Mouse (Mus musculus) ES-Bruce4 (cell line): ENCODE measurements at regions not wholly inside any gene's neighbourhood (a gene's known extent, or its start where the extent isn't known, plus 50 kb on each side); places are given as distances from the start of the nearest gene placed in this dataset.

Source experiments
- H3K27ac ChIP-seq: 2 replicates; pipeline ENCODE4 v1.5.1; 2012; ENCODE audit warnings: low read length, inconsistent platforms; ENCODE audit not compliant: insufficient read depth
- H3K27me3 ChIP-seq: 2 replicates; pipeline ENCODE4 v1.6.1; 2012; ENCODE audit warnings: mild to moderate bottlenecking, low read length, inconsistent platforms; ENCODE audit not compliant: control insufficient read depth, poor library complexity, insufficient read depth, severe bottlenecking
- H3K36me3 ChIP-seq: 2 replicates; pipeline ENCODE4 v1.6.1; 2012; ENCODE audit warnings: inconsistent platforms, mild to moderate bottlenecking, low read length, moderate library complexity; ENCODE audit not compliant: control insufficient read depth, poor library complexity, insufficient read depth, severe bottlenecking
- H3K4me1 ChIP-seq: one replicate; pipeline ENCODE4 v1.8.1; 2011; ENCODE audit warnings: low read length; ENCODE audit not compliant: control insufficient read depth, insufficient read depth
- H3K4me3 ChIP-seq: 2 replicates; pipeline ENCODE4 v1.5.1; 2011; ENCODE audit warnings: low read depth, mild to moderate bottlenecking, low read length
- H3K9ac ChIP-seq: 2 replicates; pipeline ENCODE4 v1.6.1; 2012; ENCODE audit warnings: low read depth, mild to moderate bottlenecking, inconsistent platforms; ENCODE audit not compliant: poor library complexity, severe bottlenecking
- H3K9me3 ChIP-seq: replicated peaks from 2 replicates; pipeline ENCODE4 v1.6.1; 2012; ENCODE audit warnings: mild to moderate bottlenecking, low read length, inconsistent platforms; ENCODE audit not compliant: control insufficient read depth, poor library complexity, insufficient read depth, severe bottlenecking
- CTCF ChIP-seq: IDR thresholded peaks from one replicate; pipeline ENCODE4 v1.8.1; 2011; ENCODE audit warnings: low read depth, low read length
- EP300 ChIP-seq: IDR thresholded peaks from 2 replicates; pipeline ENCODE4 v1.6.1; 2011; ENCODE audit warnings: low read depth, low read length; ENCODE audit not compliant: insufficient read depth
- POLR2A ChIP-seq: IDR thresholded peaks from one replicate; pipeline ENCODE4 v1.8.1; 2011; ENCODE audit warnings: low read length; ENCODE audit not compliant: insufficient read depth

- H3K9me3 ChIP-seq = no peaks in the 10 kb centered on the region
- no peak overlapping the region for H3K27ac ChIP-seq
- H3K4me3 ChIP-seq = no peak overlapping the region
- no peaks in the 10 kb centered on the region for H3K4me1 ChIP-seq
- TF ChIP-seq POLR2A (no peak), EP300 (no peak), CTCF (no peak)
- no peak overlapping the region for H3K9ac ChIP-seq
- no peaks in the 10 kb centered on the region; the same call in 1 of the 2 replicates for H3K27me3 ChIP-seq
- no peaks in the 10 kb centered on the region for H3K36me3 ChIP-seq
These were observed 76.9 kb upstream of the Slc28a3 start for GRCm38 (mm10) chr13:58687609-58688008.

GRCm38 (mm10) chr13:58688249-58688648, 77.6 kb upstream of the Slc28a3 start:
- TF ChIP-seq CTCF (no peak), POLR2A (no peak), EP300 (no peak)
- no peaks in the 10 kb centered on the region; the same call in 1 of the 2 replicates for H3K27me3 ChIP-seq
- no peaks in the 10 kb centered on the region for H3K36me3 ChIP-seq
- no peak overlapping the region for H3K4me3 ChIP-seq
- no peak overlapping the region for H3K27ac ChIP-seq
- H3K9me3 ChIP-seq = no peaks in the 10 kb centered on the region
- H3K4me1 ChIP-seq = no peaks in the 10 kb centered on the region
- no peak overlapping the region for H3K9ac ChIP-seq

DNA sequence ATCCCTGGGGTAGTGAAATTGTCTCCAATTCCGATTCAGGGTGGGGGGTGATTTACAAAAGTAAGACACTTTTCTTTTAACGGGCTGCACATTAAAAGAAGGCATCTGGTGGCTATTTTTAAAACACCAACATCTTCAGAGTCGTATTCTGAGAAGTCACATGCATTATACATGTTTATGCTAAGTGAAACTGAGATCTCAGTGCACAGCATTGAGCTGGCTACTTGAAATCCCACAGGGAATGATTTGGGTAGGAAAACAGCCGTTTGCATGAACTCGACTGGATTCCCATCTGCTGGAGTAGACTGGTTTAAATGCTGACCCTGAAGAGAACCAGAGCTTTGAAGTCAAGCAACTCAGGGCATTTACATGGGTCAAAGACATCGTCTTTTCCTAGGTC, 84.0 kb upstream of the Slc28a3 start:
- Histone ChIP-seq H3K9me3 (no peaks in the 10 kb centered on the region), H3K4me3 (no peak overlapping the region), H3K4me1 (no peaks in the 10 kb centered on the region), H3K27me3 (no peaks in the 10 kb centered on the region; the same call in 1 of the 2 replicates), H3K9ac (no peak overlapping the region), H3K27ac (no peak overlapping the region), H3K36me3 (no peaks in the 10 kb centered on the region)
- TF ChIP-seq EP300 = no peak
- TF ChIP-seq POLR2A = no peak
- TF ChIP-seq CTCF = no peak

GRCm38 (mm10) chr13:58695964-58696363, 85.3 kb upstream of the Slc28a3 start:
- H3K4me3 ChIP-seq = no peak overlapping the region
- H3K9me3 ChIP-seq = no peaks in the 10 kb centered on the region
- TF ChIP-seq CTCF = no peak
- no peak for TF ChIP-seq POLR2A
- no peak for TF ChIP-seq EP300
- no peaks in the 10 kb centered on the region for H3K4me1 ChIP-seq
- H3K36me3 ChIP-seq = no peaks in the 10 kb centered on the region
- no peaks in the 10 kb centered on the region; the same call in 1 of the 2 replicates for H3K27me3 ChIP-seq
- no peak overlapping the region for H3K9ac ChIP-seq
- H3K27ac ChIP-seq = no peak overlapping the region

DNA sequence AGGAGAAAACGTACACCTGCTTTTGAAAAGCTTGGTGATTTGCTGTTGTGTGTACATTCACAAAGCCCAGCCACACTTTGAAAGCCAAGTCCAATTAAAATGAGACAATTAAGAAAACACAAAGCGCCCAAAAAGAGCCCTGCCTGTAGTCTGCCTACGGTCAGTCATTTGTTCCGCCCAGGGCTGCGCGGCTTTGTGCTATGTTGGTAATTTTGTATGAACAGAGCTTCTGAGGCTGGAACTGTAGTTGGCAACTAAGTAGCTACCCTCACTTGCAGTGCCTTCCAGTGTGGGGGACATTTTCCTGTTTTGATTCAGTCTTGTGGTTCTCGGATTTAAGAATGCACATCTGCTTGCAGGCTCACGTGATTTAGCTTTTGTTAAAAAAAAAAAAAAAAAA, 89.3 kb upstream of the Slc28a3 start:
- no peaks in the 10 kb centered on the region for H3K36me3 ChIP-seq
- no peaks in the 10 kb centered on the region for H3K27me3 ChIP-seq
- TF ChIP-seq EP300 (no peak), POLR2A (no peak), CTCF (no peak)
- H3K9me3 ChIP-seq = no peaks in the 10 kb centered on the region
- H3K4me1 ChIP-seq = no peaks in the 10 kb centered on the region
- no peak overlapping the region for H3K4me3 ChIP-seq
- H3K27ac ChIP-seq = no peak overlapping the region
- H3K9ac ChIP-seq = no peak overlapping the region

DNA sequence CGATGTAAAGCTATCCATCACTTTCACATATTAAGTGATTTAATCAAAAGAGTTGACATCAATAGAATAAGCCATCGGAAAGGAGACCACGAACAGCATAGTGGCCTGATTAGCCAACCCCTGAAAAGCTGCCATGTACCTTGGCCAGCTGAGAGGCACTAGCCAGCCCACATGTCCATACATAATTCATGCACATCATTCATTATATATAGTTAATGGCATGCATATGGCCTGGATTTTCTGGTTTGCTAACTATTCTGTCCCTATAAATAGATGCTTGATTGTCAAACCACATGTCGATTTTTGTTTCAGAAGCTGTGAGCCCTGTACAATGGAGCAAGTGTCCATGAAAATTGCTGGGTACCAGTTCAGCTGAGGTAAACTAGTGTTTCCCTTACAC, 93.5 kb upstream of the Slc28a3 start:
- no peak overlapping the region for H3K27ac ChIP-seq
- no peaks in the 10 kb centered on the region for H3K4me1 ChIP-seq
- no peak overlapping the region for H3K4me3 ChIP-seq
- no peaks in the 10 kb centered on the region for H3K36me3 ChIP-seq
- no peaks in the 10 kb centered on the region for H3K27me3 ChIP-seq
- no peak for TF ChIP-seq POLR2A
- TF ChIP-seq EP300 = no peak
- TF ChIP-seq CTCF = no peak
- no peak overlapping the region for H3K9ac ChIP-seq
- H3K9me3 ChIP-seq = no peaks in the 10 kb centered on the region
